Mouse (Mus musculus): ENCODE results near the gene Nfe2l2. TPM values are rescaled to one million over a fixed set of nuclear protein-coding genes. Genes with fewer than 3 reads are reported as not detected.

The Nfe2l2 gene
- polyA plus RNA-seq, 1 experiment from 2014 or later: 10.5 TPM

DNA sequence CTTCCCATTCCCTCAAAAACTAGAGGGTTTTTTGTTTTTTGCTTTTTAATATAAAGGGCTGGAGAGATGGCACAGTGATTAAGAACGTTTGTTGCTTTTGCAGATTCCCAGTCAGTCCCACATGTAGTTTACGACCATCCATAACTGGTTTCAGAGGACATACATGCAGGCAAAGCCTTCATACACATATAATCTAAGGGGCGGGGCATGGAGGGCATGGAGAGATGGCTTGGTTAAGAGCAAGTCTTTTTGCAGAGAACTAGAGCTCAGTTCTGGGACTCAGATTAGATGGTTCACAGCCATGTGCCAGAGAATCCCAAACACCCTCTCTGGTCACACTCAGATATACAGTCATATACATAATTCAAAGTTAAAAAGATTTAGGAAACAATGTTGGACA is 31.9 kb downstream of the Nfe2l2 start:
- Histone ChIP-seq H3K36me3 (peaks cover 12% of the 10 kb centered on the region; the same call in 1 of the 2 replicates), H3K9me3 (no peaks in the 10 kb centered on the region), H3K4me2 (replicated peaks) (no peak overlapping the region), H3K9ac (replicated peaks) (no peak overlapping the region), H3K27me3 (no peaks in the 10 kb centered on the region), H3K4me1 (replicated peaks) (no peaks in the 10 kb centered on the region), H3K4me3 (replicated peaks) (no peak overlapping the region), H3K27ac (no peak overlapping the region)
- ATAC-seq: no peak
- 84% methylated on average over 3 of the region's 3 CpGs for whole genome bisulfite sequencing

DNA sequence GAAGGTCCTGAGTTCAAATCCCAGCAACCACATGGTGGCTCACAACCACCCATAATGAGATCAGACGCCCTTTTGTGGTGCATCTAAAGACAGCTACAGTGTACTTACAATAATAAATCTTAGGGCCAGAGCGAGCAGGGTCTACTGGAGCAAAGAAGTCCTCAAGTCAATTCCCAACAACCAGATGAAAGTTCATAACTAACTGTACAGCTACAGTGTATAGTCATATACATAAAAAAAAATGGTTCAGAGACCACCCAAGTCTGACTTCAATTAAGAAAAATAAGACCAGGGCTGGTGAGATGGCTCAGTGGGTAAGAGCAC is 33.1 kb downstream of the Nfe2l2 start:
- H3K36me3 ChIP-seq: 0 out of 2 replicates have a peak, but pooled peaks cover 5% of the 10 kb centered on the region
- WGBS: 87% methylated on average over 2 of the region's 2 CpGs
- no peak for ATAC-seq
- no peak overlapping the region for H3K4me3 ChIP-seq (replicated peaks)
- no peak overlapping the region for H3K4me2 ChIP-seq (replicated peaks)
- no peak overlapping the region for H3K27ac ChIP-seq
- no peaks in the 10 kb centered on the region for H3K9me3 ChIP-seq
- no peaks in the 10 kb centered on the region for H3K27me3 ChIP-seq
- H3K9ac ChIP-seq (replicated peaks): no peak overlapping the region
- no peaks in the 10 kb centered on the region for H3K4me1 ChIP-seq (replicated peaks)

DNA sequence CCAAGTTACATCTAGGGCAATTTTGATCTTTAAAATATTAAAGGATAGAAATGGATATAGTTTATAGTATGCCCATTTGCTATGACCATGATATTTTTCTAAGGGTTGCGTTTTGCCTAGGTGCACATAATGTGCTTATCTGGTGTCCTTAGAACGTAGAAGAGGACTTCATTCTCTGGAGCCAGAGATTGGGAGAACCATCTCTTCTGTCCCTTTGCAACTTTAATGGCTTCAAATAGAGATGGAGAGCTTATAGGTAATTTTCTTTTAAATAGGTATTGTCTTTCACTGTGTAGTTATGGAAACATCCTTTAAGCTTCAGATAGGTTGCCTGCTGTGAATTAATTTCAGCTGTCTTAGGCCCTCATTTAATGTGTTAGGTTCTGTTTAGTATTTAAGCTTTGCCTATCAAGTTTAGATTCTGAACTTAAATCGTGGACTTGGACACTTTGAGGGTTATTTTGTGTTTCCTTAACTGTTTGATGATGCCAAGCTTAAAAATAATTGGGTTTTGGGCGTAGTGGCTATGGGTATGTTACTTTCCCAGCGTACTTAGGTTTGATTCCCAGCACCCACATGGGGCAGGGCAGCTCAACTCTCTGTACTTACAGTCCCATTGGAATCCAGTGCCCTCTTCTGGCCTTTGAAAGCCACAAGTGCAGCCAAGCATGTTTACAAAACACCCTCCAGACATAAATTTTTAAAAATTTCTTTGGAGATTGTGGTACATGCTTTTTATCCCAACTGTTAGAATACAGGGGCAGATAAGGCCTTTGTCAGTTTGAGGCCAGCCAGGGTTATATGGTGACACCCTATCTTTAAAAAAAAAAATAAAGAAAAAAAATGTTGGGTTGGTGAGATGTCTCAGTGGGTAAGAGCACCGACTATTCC is 33.8 kb downstream of the Nfe2l2 start:
- no peak overlapping the region for H3K9ac ChIP-seq (replicated peaks)
- ATAC-seq: no peak
- no peaks in the 10 kb centered on the region for H3K9me3 ChIP-seq
- no peaks in the 10 kb centered on the region for H3K27me3 ChIP-seq
- H3K36me3 ChIP-seq: 0 out of 2 replicates have a peak, but pooled peaks cover 3% of the 10 kb centered on the region
- no peak overlapping the region for H3K4me2 ChIP-seq (replicated peaks)
- no peaks in the 10 kb centered on the region for H3K4me1 ChIP-seq (replicated peaks)
- WGBS: 87% methylated on average over 6 of the region's 6 CpGs
- no peak overlapping the region for H3K4me3 ChIP-seq (replicated peaks)
- H3K27ac ChIP-seq: no peak overlapping the region

DNA sequence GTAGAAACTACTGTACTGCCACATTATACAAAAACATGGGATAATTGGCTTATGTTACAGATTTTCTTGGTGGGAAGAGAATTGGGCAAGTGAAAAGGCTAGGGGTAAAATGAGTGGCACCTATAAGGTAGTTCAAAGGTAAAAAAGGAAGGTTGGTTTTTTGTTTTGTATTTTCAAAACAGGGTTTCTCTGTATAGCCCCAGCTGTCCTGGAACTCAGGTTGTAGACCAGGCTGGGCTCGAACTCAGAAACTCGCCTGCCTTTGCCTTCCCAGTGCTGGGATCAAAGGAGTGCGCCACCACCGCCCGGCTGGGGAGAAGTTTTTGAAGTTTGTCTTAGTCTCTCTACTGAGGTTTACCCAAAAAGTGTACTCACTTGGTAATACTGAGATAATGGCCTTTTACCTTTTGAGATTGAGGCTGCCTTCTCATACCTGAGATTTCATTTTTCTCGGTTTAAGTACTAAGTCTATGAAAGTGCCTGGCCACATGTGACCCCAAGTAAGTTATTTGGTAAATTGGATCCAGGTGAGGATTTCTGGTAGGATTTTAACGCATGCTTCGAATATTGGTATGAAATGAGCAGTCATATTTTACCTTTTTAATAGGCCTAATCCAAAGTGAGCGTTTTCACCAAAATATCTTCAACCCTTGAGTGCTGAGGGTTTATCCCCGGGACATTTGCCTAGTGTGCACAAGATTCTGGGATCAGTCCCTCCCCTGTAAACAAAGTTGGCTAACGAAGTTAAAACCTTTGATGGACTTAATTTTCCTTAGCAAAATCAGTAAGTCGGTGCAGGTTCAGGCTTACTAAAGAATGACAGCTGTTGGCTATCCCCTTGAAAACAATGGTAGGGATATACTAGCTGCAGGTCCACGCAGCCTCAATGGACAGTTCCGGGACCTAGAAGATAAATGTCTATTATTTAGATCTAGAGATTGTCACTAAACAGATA is 34.7 kb downstream of the Nfe2l2 start:
- H3K27me3 ChIP-seq: no peaks in the 10 kb centered on the region
- no peak overlapping the region for H3K4me2 ChIP-seq (replicated peaks)
- H3K4me3 ChIP-seq (replicated peaks): no peak overlapping the region
- WGBS: 42% methylated on average over 14 of the region's 14 CpGs
- ATAC-seq: no peak
- no peaks in the 10 kb centered on the region for H3K4me1 ChIP-seq (replicated peaks)
- H3K27ac ChIP-seq: no peak overlapping the region
- H3K9me3 ChIP-seq: no peaks in the 10 kb centered on the region
- H3K36me3 ChIP-seq: peaks cover 8% of the 10 kb centered on the region; the same call in 1 of the 2 replicates
- no peak overlapping the region for H3K9ac ChIP-seq (replicated peaks)

DNA sequence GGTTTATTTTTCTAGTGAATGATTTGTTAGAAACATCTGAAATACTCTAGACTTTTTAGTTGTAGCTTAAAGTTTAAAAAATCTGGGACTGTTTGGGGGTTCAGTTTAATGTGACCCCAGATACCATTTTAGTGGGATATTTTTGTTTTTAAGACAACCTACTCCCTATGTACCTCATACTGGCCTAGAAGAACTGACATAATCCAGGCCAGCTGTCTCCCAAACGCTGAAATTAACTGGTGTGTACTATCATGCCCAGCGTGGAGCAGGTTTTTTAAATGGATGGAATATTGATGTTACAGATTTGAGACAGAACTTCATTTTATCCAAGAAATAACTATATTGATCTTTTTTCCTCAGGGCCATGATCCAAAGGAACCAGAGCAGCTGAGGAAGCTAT is 43.3 kb downstream of the Nfe2l2 start:
- Histone ChIP-seq H3K4me2 (replicated peaks) (peak overlapping the region; percentile 82), H3K27me3 (no peaks in the 10 kb centered on the region), H3K4me3 (replicated peaks) (peak overlapping the region; percentile 93), H3K4me1 (replicated peaks) (peaks cover 27% of the 10 kb centered on the region), H3K27ac (no peak overlapping the region), H3K36me3 (peaks cover 28% of the 10 kb centered on the region), H3K9ac (replicated peaks) (peak overlapping the region; percentile 93), H3K9me3 (no peaks in the 10 kb centered on the region)
- 38% methylated on average over 2 of the region's 2 CpGs for WGBS
- ATAC-seq: no peak

DNA sequence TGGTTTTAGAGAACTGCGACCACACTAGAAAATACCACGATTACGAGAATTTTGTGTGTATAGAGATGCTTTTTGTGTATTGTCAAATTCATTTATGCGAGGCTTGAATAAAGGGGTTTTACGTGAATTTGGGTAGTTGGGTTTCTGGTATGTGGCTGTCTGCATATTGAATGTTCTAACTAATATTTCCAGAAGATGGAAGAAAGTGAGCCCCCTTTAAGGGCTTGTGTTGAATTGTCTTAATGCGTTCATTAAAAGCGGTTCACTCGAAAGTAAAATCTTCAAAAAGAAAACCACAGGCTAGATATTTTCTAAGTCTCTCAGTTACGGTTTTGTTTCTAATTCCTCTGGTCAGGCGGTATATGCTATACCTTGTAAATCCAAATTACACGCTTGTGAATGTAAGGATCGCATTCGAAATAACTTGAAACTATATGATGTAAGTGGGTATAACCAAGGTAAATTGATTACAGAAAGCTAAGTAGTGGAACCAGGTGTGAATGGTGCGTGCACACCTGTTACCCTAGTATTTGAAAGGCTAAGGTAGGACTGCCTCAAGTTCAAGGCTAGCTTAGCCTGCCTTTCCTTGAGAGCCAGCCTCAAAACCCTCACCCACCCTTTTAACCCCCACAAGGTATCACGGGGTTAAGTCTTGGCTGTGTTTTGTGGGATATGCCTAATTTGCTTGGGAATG is 44.0 kb downstream of the Nfe2l2 start:
- Histone ChIP-seq H3K4me1 (replicated peaks) (peaks cover 27% of the 10 kb centered on the region), H3K9ac (replicated peaks) (peak overlapping the region; percentile 93), H3K9me3 (no peaks in the 10 kb centered on the region), H3K36me3 (peaks cover 28% of the 10 kb centered on the region), H3K27me3 (no peaks in the 10 kb centered on the region), H3K27ac (peak overlapping the region; percentile 98), H3K4me3 (replicated peaks) (peak overlapping the region; percentile 93), H3K4me2 (replicated peaks) (peak overlapping the region; percentile 82)
- 2% methylated on average over 15 of the region's 15 CpGs for WGBS
- no peak for ATAC-seq

DNA sequence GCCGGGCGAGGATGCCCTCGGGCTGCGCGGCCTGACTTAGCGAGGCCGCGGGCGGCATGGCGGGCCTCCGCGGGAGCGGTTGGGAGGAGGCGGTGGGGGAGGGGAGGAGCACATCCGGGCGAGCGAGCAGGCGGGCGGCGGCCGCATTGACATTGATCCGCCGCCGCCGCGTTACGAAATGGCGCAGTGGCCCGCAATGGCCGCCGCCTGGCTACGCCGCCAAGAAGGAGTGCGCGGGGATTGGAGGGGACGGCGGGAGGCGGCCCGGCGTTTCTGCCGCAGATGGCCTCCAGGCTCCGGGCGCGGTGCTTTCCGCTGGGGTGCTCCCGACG is 44.8 kb downstream of the Nfe2l2 start:
- peak overlapping the region; percentile 93 for H3K4me3 ChIP-seq (replicated peaks)
- ATAC-seq: no peak; the same call in none of the 2 replicates
- H3K36me3 ChIP-seq: peaks cover 22% of the 10 kb centered on the region
- peak overlapping the region; percentile 82 for H3K4me2 ChIP-seq (replicated peaks)
- WGBS: 0% methylated on average over 38 of the region's 47 CpGs
- no peaks in the 10 kb centered on the region for H3K27me3 ChIP-seq
- H3K4me1 ChIP-seq (replicated peaks): peaks cover 27% of the 10 kb centered on the region
- H3K9ac ChIP-seq (replicated peaks): peak overlapping the region; percentile 93
- no peaks in the 10 kb centered on the region for H3K9me3 ChIP-seq
- H3K27ac ChIP-seq: peak overlapping the region; percentile 98

DNA sequence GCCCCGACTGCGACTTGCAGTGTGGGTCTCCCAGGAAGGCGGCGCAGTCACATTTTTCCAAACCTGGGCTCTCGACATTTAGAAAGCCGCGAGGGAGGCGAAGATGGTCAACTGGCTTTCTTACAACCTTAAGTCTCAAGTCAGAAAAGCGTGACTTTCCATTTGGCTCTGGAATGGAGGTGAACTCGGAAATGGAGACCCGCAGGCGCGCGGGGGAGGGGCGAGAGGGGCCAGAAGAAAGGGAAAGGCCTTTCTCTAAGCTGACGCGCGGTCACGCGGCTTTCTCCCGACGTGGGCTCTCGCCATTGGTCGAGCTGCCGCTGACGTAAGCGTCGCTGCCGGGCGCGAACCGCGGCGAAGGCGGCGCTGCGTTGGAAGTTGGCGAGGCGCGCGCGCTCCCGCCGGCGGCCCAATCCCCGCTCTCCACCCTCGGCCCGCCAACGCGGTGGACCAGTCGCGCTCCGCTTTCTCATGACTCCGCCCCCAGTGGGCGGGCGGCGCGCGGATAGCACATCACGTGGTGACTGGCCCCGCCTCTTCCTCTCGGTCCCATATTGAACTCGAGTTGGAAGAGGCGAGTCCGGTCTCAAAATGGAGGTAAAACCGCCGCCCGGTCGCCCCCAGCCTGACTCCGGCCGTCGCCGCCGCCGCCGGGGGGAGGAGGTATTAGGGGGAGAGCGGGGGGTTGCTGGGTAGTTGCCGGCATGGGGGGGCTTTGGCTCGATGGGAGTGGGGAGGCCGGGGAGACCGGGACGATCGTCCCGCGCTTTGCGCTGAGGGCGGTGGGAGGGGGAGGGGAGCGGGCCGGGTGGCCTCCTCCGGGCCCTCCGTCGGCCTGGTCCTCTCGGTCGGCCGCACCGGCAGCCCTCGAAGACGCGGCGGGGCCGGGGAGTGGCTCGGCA is 45.5 kb downstream of the Nfe2l2 start, which contains the start of gene Hnrnpa3:
TSS of gene Hnrnpa3 (plus strand) at position 535 of the 902 bp plus-strand sequence.
- under 1% methylated on average over 94 of the region's 102 CpGs for WGBS
- Histone ChIP-seq H3K4me3 (replicated peaks) (peak within 1 kb of the TSS; percentile 93), H3K4me1 (replicated peaks) (peaks cover 27% of the 10 kb centered on the region), H3K9me3 (no peaks in the 10 kb centered on the region), H3K4me2 (replicated peaks) (peak within 1 kb of the TSS; percentile 82), H3K27ac (peak within 1 kb of the TSS; percentile 99), H3K9ac (replicated peaks) (peak within 1 kb of the TSS; percentile 93), H3K27me3 (no peaks in the 10 kb centered on the region), H3K36me3 (peaks cover 17% of the 10 kb centered on the region)
- ATAC-seq: peak; percentile 96

DNA sequence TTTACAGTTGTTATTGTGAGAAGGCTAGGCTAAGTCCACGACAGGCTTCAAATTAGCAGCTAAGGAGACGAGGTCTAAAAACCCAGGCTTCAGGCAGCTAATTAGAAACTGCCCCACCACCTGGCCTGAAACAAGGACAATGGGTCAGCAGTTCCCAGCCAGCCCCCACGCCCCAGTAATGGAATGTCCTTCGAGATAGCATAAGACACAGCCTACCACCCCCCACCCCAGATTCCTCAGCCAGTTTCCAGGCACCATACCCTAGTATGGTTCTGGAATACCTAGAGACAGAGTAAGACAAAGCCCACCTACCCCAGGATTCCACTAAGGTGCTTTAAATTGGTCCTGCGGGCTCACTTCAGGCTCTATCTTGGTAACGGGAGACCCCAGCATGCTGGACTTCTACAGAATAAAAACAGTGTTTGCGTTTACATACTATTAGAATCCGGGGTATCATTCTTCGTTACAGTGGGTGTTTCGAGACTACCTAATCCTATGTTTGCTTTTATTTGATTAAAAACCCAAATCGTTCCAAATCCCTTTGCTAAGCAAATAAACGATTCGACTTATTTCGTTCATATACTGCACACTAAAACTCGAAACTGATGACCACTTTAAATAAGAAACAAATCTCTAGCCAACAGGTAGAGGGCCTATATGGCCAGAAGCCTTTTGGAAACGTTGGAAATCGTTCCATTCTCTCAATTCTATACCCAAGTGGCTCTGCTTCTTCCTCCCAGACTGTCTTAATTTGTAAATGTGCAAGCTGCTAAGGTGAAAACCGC is 46.3 kb downstream of the Nfe2l2 start:
- Histone ChIP-seq H3K9ac (replicated peaks) (peak overlapping the region; percentile 92), H3K4me1 (replicated peaks) (peaks cover 27% of the 10 kb centered on the region), H3K9me3 (no peaks in the 10 kb centered on the region), H3K4me3 (replicated peaks) (peak overlapping the region; percentile 58), H3K4me2 (replicated peaks) (peak overlapping the region; percentile 72), H3K27me3 (no peaks in the 10 kb centered on the region), H3K27ac (peak overlapping the region; percentile 99), H3K36me3 (peaks cover 9% of the 10 kb centered on the region)
- 3% methylated on average over 18 of the region's 18 CpGs for whole genome bisulfite sequencing
- peak; percentile 18; the same call in 1 of the 2 replicates for ATAC-seq

DNA sequence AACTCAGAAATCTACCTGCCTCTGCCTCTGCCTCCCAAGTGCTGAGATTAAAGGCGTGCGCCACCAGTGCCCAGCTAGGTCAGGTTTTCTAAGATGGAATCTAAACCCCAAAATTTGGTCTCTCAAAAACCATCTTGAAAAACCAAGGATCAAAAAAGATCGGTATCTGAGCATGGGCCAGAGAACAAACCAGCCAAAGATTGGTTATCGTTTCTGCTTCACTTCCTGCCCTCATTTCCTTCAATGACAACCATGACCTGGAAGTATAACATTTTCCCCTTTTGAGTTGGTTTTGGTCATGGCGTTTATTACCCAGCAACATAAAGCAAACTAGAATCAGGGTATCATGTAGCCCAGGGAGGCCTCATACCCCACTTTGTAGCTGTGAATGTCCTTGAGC is 47.5 kb downstream of the Nfe2l2 start:
- H3K27me3 ChIP-seq: no peaks in the 10 kb centered on the region
- H3K4me1 ChIP-seq (replicated peaks): peaks cover 27% of the 10 kb centered on the region
- WGBS: 96% methylated on average over 5 of the region's 5 CpGs
- H3K9ac ChIP-seq (replicated peaks): no peak overlapping the region
- H3K9me3 ChIP-seq: no peaks in the 10 kb centered on the region
- ATAC-seq: no peak
- H3K4me2 ChIP-seq (replicated peaks): no peak overlapping the region
- no peak overlapping the region for H3K4me3 ChIP-seq (replicated peaks)
- peak overlapping the region; percentile 99; the same call in 1 of the 2 replicates for H3K27ac ChIP-seq
- H3K36me3 ChIP-seq: no peaks in the 10 kb centered on the region
